Mouse (Mus musculus): ENCODE data around the gene Adarb2. TPM values are rescaled to one million over a fixed set of nuclear protein-coding genes. Genes with fewer than 3 reads are reported as not detected.

Gene Adarb2
- polyA plus RNA-seq (2017; shearing (Covaris generic)), result not detected

GRCm38 (mm10) chr13:8202681-8203476 is at the start of gene Adarb2:
Adarb2 (plus strand) TSS chr13:8202866.

Measured in CD4-positive, CD25-positive, alpha-beta regulatory T cell (primary cell).